Mouse (Mus musculus) cerebellum, adult 2 months (tissue): ENCODE measurements around the gene Ubb.

Experiments
- CTCF ChIP-seq: fragments of 200-500 bp; IDR thresholded peaks from 2 replicates; pipeline ENCODE4 v1.5.1; 2011; ENCODE audit warnings: low read depth, mild to moderate bottlenecking, control low read depth, low read length, moderate library complexity, borderline replicate concordance; ENCODE audit not compliant: insufficient read depth
- POLR2A ChIP-seq: fragments of 200-500 bp; IDR thresholded peaks from 2 replicates; pipeline ENCODE4 v1.6.1; 2011; ENCODE audit warnings: low read length, control low read depth, borderline replicate concordance; ENCODE audit not compliant: insufficient read depth

DNA sequence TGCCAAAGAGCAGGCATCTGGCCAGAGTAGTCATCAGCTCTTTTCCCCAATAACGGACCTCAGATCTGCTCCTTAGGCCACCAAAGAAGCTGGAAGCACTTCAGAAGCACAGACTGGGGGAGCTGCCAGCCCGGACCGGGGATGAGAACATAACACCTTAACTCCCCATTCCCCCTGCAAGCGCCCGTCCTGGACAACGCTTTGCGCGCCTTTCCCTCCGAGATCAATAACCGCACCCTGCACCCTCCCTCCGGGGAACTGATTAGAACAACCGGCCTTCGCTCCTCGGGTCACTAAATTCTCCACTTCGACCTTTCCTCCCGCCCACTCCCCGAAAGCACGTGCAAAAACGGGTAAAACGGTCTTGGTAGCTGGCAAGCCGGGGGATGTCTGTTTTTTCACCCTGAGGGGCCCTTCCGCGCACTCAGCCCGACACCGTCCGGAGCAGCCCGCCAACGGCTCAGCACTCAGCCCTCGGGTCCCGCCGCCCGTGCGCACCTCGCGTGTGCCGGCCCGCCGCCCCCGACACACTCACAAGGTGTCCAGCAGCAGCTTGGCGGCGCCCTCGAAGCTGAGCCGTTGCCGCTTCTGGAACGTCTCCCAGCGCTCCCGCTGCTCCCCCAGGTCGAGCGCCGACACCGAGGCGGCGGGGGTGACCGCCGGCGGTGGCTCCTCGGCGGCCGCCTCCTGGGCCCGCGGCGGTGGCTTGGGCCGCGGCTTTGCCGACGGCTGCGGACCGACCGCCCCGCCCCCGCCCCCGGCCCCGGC lies 12.5 kb upstream of the Ubb start:
- TF ChIP-seq CTCF (no peak), POLR2A (no peak)
